Mouse (Mus musculus) ZHBTc4 (cell line): ENCODE measurements around the gene Dhx38.

ENCODE experiments used
- DNase-seq: peaks from one replicate; pipeline ENCODE4 v3.0.0-alpha.2; 2011; ENCODE audit warnings: low read depth, low spot score

Gene Dhx38

DNA sequence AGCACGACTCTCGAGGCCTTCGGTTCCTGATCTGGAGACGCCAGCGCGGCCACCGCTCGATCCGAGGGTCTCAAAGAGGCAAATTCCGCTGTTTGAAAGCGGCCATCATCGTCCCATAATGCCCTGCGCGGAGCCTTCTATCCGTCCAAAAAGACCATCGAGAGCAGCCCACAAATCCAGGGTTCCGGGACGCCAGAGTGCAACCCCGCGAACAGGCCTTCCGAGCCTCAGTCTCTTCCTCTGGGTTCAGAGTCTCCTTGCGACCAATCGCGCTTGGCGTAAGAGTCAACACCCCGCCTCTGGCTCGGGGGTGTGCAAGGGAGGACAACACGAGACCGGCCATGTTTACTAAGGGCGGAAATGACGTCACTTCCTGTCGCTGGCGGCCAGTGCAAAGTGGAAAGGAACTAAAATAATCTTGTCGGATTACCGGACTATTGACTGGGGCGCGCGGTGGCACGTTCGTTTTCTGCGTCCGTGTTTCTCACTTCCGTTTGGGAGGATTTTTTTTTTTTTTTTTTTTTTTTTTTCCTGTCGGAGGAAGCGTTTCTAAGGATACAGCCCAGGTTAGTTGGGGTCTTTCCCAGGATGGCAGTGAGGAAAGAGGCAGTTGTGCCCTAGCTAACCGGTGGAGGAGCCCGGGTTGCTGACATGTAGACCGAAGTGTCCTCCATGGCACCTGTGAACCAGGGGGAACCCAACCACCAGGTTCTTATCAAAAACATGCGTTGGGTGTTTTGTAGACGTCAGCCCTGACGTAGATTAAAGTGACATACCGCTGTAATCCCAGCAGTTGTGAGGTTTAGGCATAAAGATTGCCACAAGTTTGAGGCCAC is at the start of gene Dhx38, which contains the start of gene Txnl4b:
Dhx38 (minus strand) TSS at position 364 of the 836 bp plus-strand sequence.
Txnl4b (plus strand) TSS at position 395 of the 836 bp plus-strand sequence.
- DNase-seq, result peak; percentile 99

- DNase-seq, result peak; percentile 21
These were observed 48.9 kb upstream of the Dhx38 start, which contains the start of gene Pkd1l3 for GRCm38 (mm10) chr8:109614243-109615210. TSS of gene Pkd1l3 (plus strand) at chr8:109614517.

- DNase-seq, result peak; percentile 19
These were observed 43.5 kb upstream of the Dhx38 start for GRCm38 (mm10) chr8:109609153-109609502.

DNA sequence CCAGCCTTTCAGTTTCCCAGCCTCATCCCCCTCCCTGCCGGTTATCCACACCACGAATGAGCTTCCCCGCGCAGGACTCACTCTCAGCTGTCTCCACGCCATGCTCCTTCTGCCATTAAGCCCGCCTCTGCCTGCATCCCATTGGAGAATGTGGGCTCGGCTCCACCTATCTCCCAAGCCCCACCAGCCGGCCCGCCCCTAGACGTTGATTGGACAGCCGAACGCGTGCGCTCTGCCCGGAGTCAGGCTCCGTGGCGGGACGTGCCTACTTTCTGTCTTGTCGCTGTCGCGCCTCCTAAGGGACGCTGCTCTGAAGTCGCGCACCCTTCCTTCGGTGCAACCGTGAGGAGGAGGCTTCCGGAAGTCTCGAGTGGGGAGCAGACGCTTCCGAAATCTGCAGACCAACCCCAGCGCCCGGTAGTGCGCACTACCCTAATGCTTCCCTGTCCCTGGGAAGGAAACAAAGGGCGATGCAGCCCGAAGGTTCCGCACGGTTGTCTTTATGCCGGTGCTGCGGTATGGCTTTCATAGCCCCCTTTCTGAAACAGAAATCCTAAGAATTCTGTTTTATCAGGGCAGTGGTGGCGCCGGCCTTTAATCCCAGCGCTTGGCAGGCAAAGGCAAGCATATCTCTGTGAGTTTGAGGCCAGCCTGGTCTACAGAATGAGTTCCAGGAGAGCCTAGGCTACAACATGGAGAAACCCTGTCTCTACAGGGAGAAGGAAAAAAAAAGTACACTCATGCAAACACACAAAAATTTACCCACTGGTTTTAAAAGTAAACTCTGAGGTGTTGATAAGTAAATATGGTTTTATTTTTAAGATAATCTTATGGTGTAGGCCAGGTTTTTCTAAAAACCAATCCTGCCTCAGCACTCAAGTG is 42.9 kb upstream of the Dhx38 start, which contains the start of gene Dhodh:
Dhodh (minus strand) TSS at position 403 of the 882 bp plus-strand sequence.
- DNase-seq, result peak; percentile 98

- DNase-seq, result peak; percentile 39
These were observed 42.0 kb upstream of the Dhx38 start for GRCm38 (mm10) chr8:109607650-109608049.

GRCm38 (mm10) chr8:109606725-109607124 is 41.1 kb upstream of the Dhx38 start:
- DNase-seq, result no peak

GRCm38 (mm10) chr8:109595854-109596253 is 30.2 kb upstream of the Dhx38 start:
- DNase-seq, result peak; percentile 71

- peak; percentile 64 for DNase-seq
These were observed 27.6 kb upstream of the Dhx38 start for GRCm38 (mm10) chr8:109593117-109593788.

GRCm38 (mm10) chr8:109592164-109592563 is 26.5 kb upstream of the Dhx38 start:
- DNase-seq, result no peak

DNA sequence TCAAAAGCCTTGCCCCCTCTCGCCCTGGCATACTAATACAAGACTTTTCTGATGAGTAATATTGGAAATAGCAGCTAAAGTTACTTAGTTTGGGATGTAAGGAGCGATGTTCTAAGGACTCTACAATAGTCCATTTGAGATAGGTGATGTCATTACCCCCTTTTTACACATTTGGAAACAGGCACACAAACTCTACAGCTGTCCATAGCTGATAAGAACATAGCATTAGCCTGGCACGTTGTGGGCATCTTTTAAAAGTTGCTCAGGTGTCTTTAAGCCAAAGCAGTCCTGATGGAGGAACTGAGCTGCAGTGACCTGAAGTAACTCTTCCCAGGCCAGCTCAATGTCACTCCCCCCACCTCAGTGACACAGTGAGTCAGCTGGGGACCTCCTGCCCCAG is 25.7 kb upstream of the Dhx38 start:
- no peak for DNase-seq

DNA sequence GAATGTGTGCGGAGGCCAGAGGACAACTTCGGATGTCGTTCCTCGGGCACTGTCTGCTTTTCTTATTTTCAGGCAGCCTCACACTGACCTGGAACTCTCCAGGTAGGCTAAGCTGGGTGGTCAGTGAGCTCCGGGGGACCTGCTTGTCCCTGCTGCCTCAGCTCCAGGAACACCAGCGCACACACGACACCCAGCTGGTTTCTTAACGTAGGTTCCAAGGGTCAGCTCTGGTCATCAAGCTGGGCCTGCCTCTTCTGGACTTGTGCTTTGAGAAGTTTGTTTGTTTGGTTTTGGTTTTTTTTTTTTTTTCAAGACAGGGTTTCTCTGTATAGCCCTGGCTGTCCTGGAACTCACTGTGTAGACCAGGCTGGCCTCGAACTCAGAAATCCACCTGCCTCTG is 25.2 kb upstream of the Dhx38 start:
- DNase-seq, result no peak

DNA sequence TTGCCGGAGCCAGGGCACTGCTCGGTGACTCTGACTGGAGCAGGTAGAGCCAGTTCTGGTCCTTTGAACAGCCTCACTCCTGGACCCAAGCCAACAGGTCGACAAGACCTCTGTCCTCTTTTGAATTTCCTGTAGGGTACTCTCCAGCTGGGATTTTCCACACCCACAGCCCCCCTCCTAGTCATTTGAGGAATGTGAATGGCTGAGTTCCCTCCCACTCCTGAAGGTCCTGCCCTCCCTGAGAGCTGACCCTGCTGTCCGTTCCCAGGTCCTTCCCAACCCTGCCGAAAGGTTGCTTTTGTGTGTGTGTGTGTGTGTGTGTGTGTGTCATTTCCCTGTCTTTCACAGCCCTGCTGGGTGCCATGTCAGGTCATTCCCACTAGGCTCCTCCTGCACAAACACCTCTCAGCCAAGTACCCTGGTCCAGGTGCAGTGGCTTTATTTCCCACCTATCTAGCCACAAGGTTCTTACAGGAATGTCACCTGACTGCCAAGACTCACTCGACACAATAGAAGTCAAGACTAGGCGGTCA is 21.4 kb upstream of the Dhx38 start:
- DNase-seq, result peak; percentile 22

DNA sequence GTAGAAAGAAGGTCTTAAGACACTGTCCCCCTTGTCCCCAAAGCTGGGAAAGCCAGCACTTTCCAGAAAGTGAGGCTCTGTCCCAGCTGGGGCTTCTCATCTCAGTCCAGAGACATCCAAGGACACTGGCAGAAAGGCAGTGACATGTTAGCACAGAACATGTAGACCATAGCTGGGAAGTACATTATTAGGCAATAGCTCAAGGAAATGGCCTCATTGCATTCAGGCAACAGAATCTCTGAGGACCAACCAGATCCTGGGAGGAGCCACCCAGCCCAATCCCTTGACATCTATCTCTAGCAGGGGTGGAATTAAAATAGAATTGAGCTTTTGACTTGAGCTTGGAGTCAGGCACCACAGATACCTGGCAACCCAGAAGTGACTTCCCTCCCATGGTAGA is 20.0 kb upstream of the Dhx38 start:
- no peak for DNase-seq

GRCm38 (mm10) chr8:109584830-109585229 is 19.2 kb upstream of the Dhx38 start:
- no peak for DNase-seq

DNA sequence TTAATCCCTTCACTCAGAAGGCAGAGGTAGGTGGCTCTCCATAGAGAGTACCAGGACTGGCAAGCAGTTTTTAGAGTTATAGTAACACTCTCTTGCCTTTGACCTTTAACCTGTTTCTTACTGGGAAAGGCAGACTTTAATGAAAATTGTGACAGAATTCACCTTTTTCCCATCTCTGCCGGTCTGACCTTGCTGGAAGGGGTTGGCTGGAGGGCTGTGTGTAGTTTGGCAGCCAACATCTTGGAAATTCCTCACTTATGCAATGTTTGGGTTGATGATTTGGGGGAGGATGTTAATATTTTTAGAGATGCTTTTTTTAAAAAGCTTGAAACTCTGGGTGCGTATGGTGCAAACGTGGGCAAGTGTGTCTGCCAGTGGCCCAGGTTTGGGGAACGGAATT is 18.6 kb upstream of the Dhx38 start:
- DNase-seq, result no peak

DNA sequence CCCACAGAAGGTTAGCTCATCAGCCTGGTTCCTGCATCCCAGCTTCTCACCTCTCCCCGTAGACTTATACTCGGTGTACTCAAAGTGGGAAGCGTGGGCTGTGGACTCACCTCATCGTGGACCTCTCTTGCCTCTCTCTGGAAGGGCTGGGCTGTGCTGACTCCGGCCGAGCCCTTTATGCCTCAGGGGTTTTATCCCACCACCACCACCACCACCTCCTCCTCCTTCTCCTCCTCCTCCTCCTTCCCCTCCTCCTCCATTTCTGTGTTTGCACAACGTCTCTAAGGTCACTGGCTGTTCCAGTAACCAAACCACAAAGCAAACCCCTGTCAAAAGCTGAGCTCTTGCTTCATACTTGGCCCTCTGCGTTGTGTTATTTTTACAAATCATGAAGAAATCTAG is 13.2 kb upstream of the Dhx38 start, which contains the start of gene Hp:
Hp (minus strand) TSS at position 273 of the 402 bp plus-strand sequence.
- no peak for DNase-seq

- DNase-seq, result no peak
These were observed 10.7 kb upstream of the Dhx38 start for GRCm38 (mm10) chr8:109576311-109576710.

GRCm38 (mm10) chr8:109571139-109571538 is 5.5 kb upstream of the Dhx38 start:
- DNase-seq, result no peak

DNA sequence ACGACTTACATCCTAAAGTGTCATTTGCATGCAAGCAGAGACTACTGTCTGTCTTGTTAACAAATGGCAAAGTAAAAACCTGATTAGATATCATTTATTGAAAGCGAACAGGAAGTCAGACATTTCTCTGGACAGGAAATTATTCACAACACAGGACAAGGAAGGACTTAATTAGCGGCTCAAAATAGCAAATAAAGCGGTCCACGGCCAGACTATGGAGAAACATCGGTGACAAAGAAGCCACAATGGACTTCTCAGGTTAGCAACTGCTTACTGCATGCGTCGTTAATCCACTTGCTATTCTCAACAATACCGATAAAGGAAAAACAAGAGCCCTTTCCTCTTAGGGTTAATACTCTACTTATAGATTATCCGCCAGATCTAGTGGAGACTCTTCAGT is 895 bp downstream of the Dhx38 start:
- DNase-seq, result no peak

DNA sequence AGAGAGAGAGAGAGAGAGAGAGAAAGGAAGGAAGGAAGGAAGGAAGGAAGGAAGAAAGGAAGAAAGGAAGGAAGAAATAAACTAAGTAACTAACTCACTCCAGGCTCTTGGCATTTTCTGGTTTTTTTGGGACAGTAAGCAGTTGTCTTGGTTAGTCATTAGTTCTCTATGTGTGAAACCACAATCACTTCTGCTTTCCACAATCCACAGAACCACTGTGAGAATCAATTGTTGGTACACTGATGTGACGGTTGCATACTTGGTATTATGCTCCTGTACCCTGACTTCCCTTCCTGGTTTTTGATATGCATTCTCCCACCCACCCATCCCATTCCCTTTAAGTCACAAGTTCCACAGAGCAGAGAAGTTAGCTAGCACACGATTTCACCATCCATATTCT is 1.8 kb downstream of the Dhx38 start:
- no peak for DNase-seq
